Mouse (Mus musculus): Measurements from ENCODE around the gene Mrpl53. TPM values are rescaled to one million over a fixed set of nuclear protein-coding genes. Genes with fewer than 3 reads are reported as not detected.

Gene Mrpl53
- polyA plus RNA-seq, 1 experiment from 2014 or later = 122 TPM

DNA sequence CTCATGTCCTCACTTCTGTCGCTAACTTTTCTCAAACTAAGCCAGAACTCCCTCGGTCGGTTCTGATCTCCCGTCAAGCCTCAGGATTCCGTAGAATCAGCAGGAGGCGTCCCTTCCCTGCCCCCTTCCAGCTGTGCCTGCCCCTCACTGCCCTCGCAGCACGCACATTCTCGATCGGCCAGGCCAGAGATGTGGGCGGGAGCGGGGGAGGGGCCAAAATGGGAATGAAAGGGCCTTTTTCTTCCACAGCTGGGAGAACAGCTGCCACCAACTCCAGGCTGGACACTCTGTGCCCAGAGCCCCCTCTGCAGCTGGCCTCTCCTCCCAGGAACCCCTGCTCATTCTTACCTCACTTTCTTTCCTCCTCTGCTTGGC is 28.7 kb downstream of the Mrpl53 start:
- no peaks in the 10 kb centered on the region for H3K9me3 ChIP-seq (ENCODE audit: control insufficient read depth, low read length)
- H3K27ac ChIP-seq (ENCODE audit: low read length) = peak overlapping the region; percentile 76
- H3K4me2 ChIP-seq (ENCODE audit: low read length) = peak overlapping the region; percentile 55
- H3K4me1 ChIP-seq (replicated peaks; ENCODE audit: control insufficient read depth, insufficient read depth, low read length) = peaks cover 29% of the 10 kb centered on the region
- H3K27me3 ChIP-seq (replicated peaks; ENCODE audit: control insufficient read depth, insufficient read depth, low read length) = peaks cover 16% of the 10 kb centered on the region
- peak overlapping the region; percentile 39 for H3K4me3 ChIP-seq (replicated peaks; ENCODE audit: low read length)
- 0% methylated on average over 12 of the region's 12 CpGs for WGBS
- peak overlapping the region; percentile 62 for H3K9ac ChIP-seq (replicated peaks; ENCODE audit: low read depth, low read length)
- no peaks in the 10 kb centered on the region for H3K36me3 ChIP-seq (ENCODE audit: control insufficient read depth, insufficient read depth)
- ATAC-seq = peak; percentile 43

DNA sequence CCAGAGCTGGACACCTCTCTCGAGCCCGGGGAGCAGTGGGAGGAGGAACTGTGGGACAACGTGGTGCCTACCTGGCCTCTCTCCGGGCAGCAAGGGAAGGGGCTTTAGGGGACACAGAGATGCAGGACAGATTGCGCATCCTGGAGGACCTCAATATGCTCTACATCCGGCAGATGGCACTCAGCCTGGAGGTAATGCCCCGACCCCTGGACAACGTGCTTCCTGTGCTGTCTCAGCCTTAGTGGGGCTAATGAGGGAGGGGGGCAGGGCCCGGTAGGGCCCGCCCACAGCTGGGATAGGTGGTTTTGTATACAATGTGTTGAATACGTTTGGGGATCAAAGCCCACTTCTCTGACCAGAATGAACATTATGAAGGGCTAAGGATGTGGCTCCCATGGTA is 29.2 kb downstream of the Mrpl53 start:
- Histone ChIP-seq H3K4me2 (ENCODE audit: low read length) (peak overlapping the region; percentile 55), H3K9me3 (ENCODE audit: control insufficient read depth, low read length) (no peaks in the 10 kb centered on the region), H3K36me3 (ENCODE audit: control insufficient read depth, insufficient read depth) (no peaks in the 10 kb centered on the region), H3K27ac (ENCODE audit: low read length) (peak overlapping the region; percentile 76), H3K4me3 (replicated peaks; ENCODE audit: low read length) (peak overlapping the region; percentile 39), H3K4me1 (replicated peaks; ENCODE audit: control insufficient read depth, insufficient read depth, low read length) (peaks cover 29% of the 10 kb centered on the region), H3K9ac (replicated peaks; ENCODE audit: low read depth, low read length) (peak overlapping the region; percentile 62), H3K27me3 (replicated peaks; ENCODE audit: control insufficient read depth, insufficient read depth, low read length) (peaks cover 16% of the 10 kb centered on the region)
- WGBS = 3% methylated on average over 11 of the region's 11 CpGs
- ATAC-seq = peak; percentile 8; the same call in 1 of the 2 replicates

DNA sequence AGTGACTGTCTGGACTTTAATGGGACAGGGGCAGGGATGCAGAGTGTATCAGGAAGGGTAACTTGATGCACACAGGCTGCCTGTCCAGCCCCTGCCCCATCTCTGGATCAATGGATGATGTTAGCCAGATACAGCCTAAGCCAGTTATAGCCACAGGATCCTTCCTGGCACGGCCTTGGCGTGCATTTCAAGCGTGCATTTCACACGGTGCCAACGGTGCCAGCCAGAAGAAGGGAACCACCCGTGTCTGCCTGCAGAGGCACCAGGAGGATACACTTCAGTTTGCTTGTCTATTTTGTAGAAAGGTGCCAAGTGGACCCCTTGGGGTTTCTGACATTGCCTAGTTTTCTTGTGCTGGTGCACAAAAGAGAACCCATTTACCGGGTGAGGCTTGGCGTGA is 31.2 kb downstream of the Mrpl53 start:
- H3K27me3 ChIP-seq (replicated peaks; ENCODE audit: control insufficient read depth, insufficient read depth, low read length) = peaks cover 14% of the 10 kb centered on the region
- H3K36me3 ChIP-seq (ENCODE audit: control insufficient read depth, insufficient read depth) = no peaks in the 10 kb centered on the region
- no peak overlapping the region for H3K27ac ChIP-seq (ENCODE audit: low read length)
- no peak overlapping the region for H3K4me2 ChIP-seq (ENCODE audit: low read length)
- no peak overlapping the region for H3K9ac ChIP-seq (replicated peaks; ENCODE audit: low read depth, low read length)
- no peak for ATAC-seq
- 84% methylated on average over 8 of the region's 8 CpGs for WGBS
- H3K9me3 ChIP-seq (ENCODE audit: control insufficient read depth, low read length) = no peaks in the 10 kb centered on the region
- no peak overlapping the region for H3K4me3 ChIP-seq (replicated peaks; ENCODE audit: low read length)
- peaks cover 29% of the 10 kb centered on the region for H3K4me1 ChIP-seq (replicated peaks; ENCODE audit: control insufficient read depth, insufficient read depth, low read length)

DNA sequence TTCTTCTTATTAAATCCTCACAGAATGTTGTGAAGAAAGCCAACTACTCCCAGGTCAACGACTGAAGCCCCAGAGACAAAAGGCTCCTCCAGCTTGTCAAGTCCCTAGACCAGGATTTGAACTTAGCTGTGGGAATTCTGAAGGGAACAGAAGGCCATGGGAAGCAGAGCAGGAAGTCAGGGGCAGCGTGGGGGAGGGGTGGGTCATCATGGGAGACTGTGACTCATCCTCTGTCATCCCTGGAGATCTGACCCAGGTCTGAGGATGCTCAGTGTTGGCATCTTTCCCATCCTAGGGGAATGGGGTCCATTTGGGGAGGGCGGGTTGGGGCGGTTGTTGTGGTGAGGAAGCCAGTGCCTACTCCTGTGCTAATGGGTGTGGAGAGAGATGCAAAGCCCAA is 32.8 kb downstream of the Mrpl53 start:
- Histone ChIP-seq H3K4me2 (ENCODE audit: low read length) (peak overlapping the region; percentile 72), H3K36me3 (ENCODE audit: control insufficient read depth, insufficient read depth) (no peaks in the 10 kb centered on the region), H3K9me3 (ENCODE audit: control insufficient read depth, low read length) (no peaks in the 10 kb centered on the region), H3K4me3 (replicated peaks; ENCODE audit: low read length) (peak overlapping the region; percentile 39), H3K4me1 (replicated peaks; ENCODE audit: control insufficient read depth, insufficient read depth, low read length) (peaks cover 23% of the 10 kb centered on the region), H3K9ac (replicated peaks; ENCODE audit: low read depth, low read length) (no peak overlapping the region; the same call in 1 of the 2 replicates), H3K27me3 (replicated peaks; ENCODE audit: control insufficient read depth, insufficient read depth, low read length) (peaks cover 4% of the 10 kb centered on the region), H3K27ac (ENCODE audit: low read length) (no peak overlapping the region)
- WGBS = 43% methylated on average over 4 of the region's 4 CpGs
- no peak for ATAC-seq

DNA sequence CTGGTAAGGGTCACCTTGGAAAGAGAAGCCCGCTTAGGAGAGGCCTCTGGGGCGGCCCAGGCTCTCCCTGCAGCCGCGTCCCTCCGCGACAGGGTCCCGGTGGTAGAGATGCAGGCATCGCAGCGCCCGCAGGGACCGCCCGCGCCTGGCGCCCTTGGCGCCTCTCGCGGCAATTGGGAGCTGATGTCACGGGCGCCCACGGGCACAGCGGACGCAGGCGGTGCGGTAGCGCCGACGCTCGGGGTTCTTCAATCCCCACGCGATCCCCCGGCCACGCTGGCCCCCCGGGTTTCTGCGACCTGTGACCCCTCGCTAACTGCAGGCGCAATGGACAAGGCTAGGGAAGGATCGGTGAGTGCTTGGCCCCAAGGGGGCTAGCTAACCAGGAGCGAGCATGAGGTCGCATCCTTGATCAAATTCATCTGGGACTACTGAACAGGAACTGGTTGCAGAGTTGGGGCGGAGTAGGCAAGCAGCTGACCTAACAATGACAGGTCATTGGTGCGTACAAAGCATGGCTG is 33.4 kb downstream of the Mrpl53 start:
- Histone ChIP-seq H3K4me2 (ENCODE audit: low read length) (peak overlapping the region; percentile 72), H3K36me3 (ENCODE audit: control insufficient read depth, insufficient read depth) (no peaks in the 10 kb centered on the region), H3K4me3 (replicated peaks; ENCODE audit: low read length) (peak overlapping the region; percentile 39), H3K9me3 (ENCODE audit: control insufficient read depth, low read length) (no peaks in the 10 kb centered on the region), H3K9ac (replicated peaks; ENCODE audit: low read depth, low read length) (peak overlapping the region; percentile 64), H3K27me3 (replicated peaks; ENCODE audit: control insufficient read depth, insufficient read depth, low read length) (peaks cover 2% of the 10 kb centered on the region), H3K27ac (ENCODE audit: low read length) (no peak overlapping the region), H3K4me1 (replicated peaks; ENCODE audit: control insufficient read depth, insufficient read depth, low read length) (peaks cover 17% of the 10 kb centered on the region)
- WGBS = 4% methylated on average over 41 of the region's 41 CpGs
- peak; percentile 37 for ATAC-seq

DNA sequence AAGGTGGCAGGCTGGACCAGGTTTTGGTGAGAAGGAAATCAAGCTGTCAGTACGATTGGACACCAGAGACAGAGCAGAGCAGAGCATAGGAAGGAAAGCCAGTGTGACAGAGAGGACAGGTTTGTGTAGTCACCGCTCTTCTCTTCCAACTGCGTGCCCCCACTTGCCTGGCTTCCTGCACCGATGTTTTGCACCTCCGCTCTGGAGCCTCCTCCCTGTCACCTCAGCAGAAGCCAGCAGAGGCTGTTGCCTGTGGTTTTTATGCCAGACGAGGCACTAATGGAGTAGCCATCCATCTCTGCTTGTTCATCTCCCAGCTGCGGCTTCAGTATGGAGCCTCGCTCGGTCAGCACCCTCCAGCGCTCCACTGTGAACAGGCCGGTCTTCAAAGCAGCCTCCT is 34.0 kb downstream of the Mrpl53 start:
- ATAC-seq = no peak
- Histone ChIP-seq H3K27me3 (replicated peaks; ENCODE audit: control insufficient read depth, insufficient read depth, low read length) (no peaks in the 10 kb centered on the region; the same call in 1 of the 2 replicates), H3K9me3 (ENCODE audit: control insufficient read depth, low read length) (no peaks in the 10 kb centered on the region), H3K4me3 (replicated peaks; ENCODE audit: low read length) (no peak overlapping the region), H3K27ac (ENCODE audit: low read length) (no peak overlapping the region), H3K4me1 (replicated peaks; ENCODE audit: control insufficient read depth, insufficient read depth, low read length) (peaks cover 11% of the 10 kb centered on the region), H3K9ac (replicated peaks; ENCODE audit: low read depth, low read length) (no peak overlapping the region), H3K36me3 (ENCODE audit: control insufficient read depth, insufficient read depth) (no peaks in the 10 kb centered on the region), H3K4me2 (ENCODE audit: low read length) (no peak overlapping the region)
- 66% methylated on average over 11 of the region's 11 CpGs for WGBS

DNA sequence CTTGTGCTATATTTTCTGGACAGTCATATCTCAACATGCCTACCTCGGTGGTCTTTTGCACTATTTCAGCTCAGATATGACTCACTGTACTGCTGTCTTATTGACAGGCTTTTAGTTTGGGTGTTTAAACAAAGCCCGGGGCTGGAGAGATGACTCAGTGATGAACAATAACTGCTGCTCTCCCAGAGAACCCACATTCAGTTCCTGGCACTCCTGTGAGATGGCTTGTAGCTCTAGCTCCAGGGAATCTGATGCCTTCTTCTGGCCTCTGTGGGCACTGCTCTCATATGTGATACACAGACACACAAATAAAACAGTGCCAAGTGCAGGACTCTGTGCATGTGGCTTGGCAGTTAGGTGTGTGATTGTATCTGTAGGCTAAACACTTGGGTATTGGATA is 36.4 kb downstream of the Mrpl53 start:
- Histone ChIP-seq H3K36me3 (ENCODE audit: control insufficient read depth, insufficient read depth) (no peaks in the 10 kb centered on the region), H3K9ac (replicated peaks; ENCODE audit: low read depth, low read length) (no peak overlapping the region), H3K4me3 (replicated peaks; ENCODE audit: low read length) (no peak overlapping the region), H3K4me2 (ENCODE audit: low read length) (no peak overlapping the region), H3K27ac (ENCODE audit: low read length) (no peak overlapping the region), H3K9me3 (ENCODE audit: control insufficient read depth, low read length) (no peaks in the 10 kb centered on the region), H3K27me3 (replicated peaks; ENCODE audit: control insufficient read depth, insufficient read depth, low read length) (no peaks in the 10 kb centered on the region; the same call in 1 of the 2 replicates), H3K4me1 (replicated peaks; ENCODE audit: control insufficient read depth, insufficient read depth, low read length) (peaks cover 8% of the 10 kb centered on the region)
- ATAC-seq = no peak
- WGBS = 77% methylated on average over 2 of the region's 2 CpGs

DNA sequence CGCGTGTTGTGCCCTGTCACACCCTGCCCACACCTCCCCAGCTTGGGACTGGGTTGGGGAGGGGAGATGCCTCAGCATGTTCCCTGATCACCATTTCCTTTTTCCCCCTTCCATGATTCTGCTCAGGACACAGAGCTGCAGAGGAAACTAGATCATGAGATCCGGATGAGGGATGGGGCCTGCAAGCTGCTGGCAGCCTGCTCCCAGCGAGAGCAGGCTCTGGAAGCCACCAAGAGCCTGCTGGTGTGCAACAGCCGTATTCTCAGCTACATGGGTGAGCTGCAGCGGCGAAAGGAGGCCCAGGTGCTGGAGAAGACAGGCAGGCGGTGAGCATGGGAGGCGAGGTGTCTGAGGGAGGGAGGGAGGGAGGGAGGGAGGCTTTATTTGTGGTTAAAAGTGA is 37.0 kb downstream of the Mrpl53 start:
- Histone ChIP-seq H3K4me3 (replicated peaks; ENCODE audit: low read length) (no peak overlapping the region), H3K36me3 (ENCODE audit: control insufficient read depth, insufficient read depth) (no peaks in the 10 kb centered on the region), H3K4me1 (replicated peaks; ENCODE audit: control insufficient read depth, insufficient read depth, low read length) (peaks cover 8% of the 10 kb centered on the region), H3K27ac (ENCODE audit: low read length) (no peak overlapping the region), H3K9ac (replicated peaks; ENCODE audit: low read depth, low read length) (no peak overlapping the region), H3K27me3 (replicated peaks; ENCODE audit: control insufficient read depth, insufficient read depth, low read length) (no peaks in the 10 kb centered on the region; the same call in 1 of the 2 replicates), H3K9me3 (ENCODE audit: control insufficient read depth, low read length) (no peaks in the 10 kb centered on the region), H3K4me2 (ENCODE audit: low read length) (no peak overlapping the region)
- ATAC-seq = no peak
- WGBS = 79% methylated on average over 9 of the region's 9 CpGs

DNA sequence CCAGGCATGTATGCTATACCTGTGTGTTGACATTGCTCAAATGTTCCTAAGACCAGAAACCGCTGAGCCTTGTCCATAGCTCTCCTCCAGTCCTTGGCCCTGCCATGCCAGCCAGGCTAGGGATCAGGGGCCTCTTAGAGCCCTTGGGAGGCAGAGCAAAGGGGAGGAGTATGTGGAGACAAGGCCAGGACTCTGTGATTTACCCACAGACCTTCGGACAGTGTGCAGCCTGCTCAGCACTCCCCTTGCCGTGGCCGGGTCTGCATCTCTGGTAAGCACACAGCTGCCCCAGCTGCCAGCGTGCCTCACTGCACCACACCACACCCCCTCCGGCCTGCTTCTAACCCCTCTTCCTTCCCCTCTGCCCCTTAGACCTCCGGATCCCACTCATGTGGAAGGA is 38.4 kb downstream of the Mrpl53 start:
- H3K4me2 ChIP-seq (ENCODE audit: low read length) = no peak overlapping the region
- no peak overlapping the region for H3K27ac ChIP-seq (ENCODE audit: low read length)
- 58% methylated on average over 7 of the region's 7 CpGs for WGBS
- H3K36me3 ChIP-seq (ENCODE audit: control insufficient read depth, insufficient read depth) = no peaks in the 10 kb centered on the region
- no peaks in the 10 kb centered on the region for H3K9me3 ChIP-seq (ENCODE audit: control insufficient read depth, low read length)
- no peak overlapping the region for H3K4me3 ChIP-seq (replicated peaks; ENCODE audit: low read length)
- no peaks in the 10 kb centered on the region; the same call in 1 of the 2 replicates for H3K27me3 ChIP-seq (replicated peaks; ENCODE audit: control insufficient read depth, insufficient read depth, low read length)
- peaks cover 2% of the 10 kb centered on the region for H3K4me1 ChIP-seq (replicated peaks; ENCODE audit: control insufficient read depth, insufficient read depth, low read length)
- no peak for ATAC-seq
- H3K9ac ChIP-seq (replicated peaks; ENCODE audit: low read depth, low read length) = no peak overlapping the region

DNA sequence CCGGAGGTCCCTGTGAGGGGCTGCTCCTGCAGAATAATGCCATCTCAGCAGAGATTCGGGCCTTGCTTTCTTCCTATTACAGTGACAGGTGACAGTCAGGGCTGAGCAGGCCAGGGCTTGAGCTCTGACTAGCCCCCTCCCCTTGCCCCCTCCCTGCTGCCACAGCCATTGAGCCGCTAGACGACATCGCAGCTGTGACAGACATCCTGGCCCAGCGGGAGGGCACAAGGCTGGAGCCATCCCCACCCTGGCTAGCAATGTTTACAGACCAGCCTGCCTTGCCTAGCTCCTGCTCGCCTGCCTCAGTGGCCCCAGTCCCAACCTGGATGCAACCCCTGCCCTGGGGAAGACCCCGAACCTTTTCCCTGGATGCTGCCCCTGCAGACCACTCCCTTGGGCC is 42.9 kb downstream of the Mrpl53 start:
- WGBS = 34% methylated on average over 8 of the region's 8 CpGs
- Histone ChIP-seq H3K27ac (ENCODE audit: low read length) (no peak overlapping the region), H3K4me3 (replicated peaks; ENCODE audit: low read length) (no peak overlapping the region), H3K4me2 (ENCODE audit: low read length) (no peak overlapping the region), H3K9me3 (ENCODE audit: control insufficient read depth, low read length) (no peaks in the 10 kb centered on the region), H3K9ac (replicated peaks; ENCODE audit: low read depth, low read length) (no peak overlapping the region), H3K27me3 (replicated peaks; ENCODE audit: control insufficient read depth, insufficient read depth, low read length) (no peaks in the 10 kb centered on the region), H3K4me1 (replicated peaks; ENCODE audit: control insufficient read depth, insufficient read depth, low read length) (peaks cover 12% of the 10 kb centered on the region), H3K36me3 (ENCODE audit: control insufficient read depth, insufficient read depth) (no peaks in the 10 kb centered on the region; the same call in 1 of the 2 replicates)
- ATAC-seq = no peak

All from forebrain, embryonic 16.5 days (tissue).